Comparison of ENCODE assay signal across 27 mouse cellular contexts in genomic region chr8:122270555-122270954, GRCm38 (mm10).
"Had no signal": no experiment of that assay in that cellular context is flagged by ENCODE, and none has a peak within 500 bp of the region (broad histone marks: within the 10 kb centered on the region; RNA-seq: fewer than 3 reads in every experiment).

No protein-coding gene starts in this region.

- H3K27ac ChIP-seq: gastrocnemius, adult 2 months; hindbrain, embryonic 10.5 days; hindbrain, embryonic 13.5 days; hindbrain, embryonic 15.5 days; intestine, embryonic 15.5 days; layer of hippocampus, adult 2 months; left cerebral cortex, adult 2 months; limb, embryonic 12.5 days; liver, embryonic 13.5 days; liver, embryonic 15.5 days had no signal

- H3K9ac ChIP-seq: heart, embryonic 12.5 days; hindbrain, embryonic 13.5 days; hindbrain, embryonic 15.5 days; intestine, embryonic 15.5 days; limb, embryonic 12.5 days; liver, embryonic 13.5 days; liver, embryonic 15.5 days had no signal

- ATAC-seq: inflammation-experienced regulatory T-cells, adult 6 months; intestine, embryonic 15.5 days; intestine, postnatal 0 days had no signal

- H3K36me3 ChIP-seq: heart, embryonic 10.5 days; heart, embryonic 12.5 days; hindbrain, embryonic 10.5 days; hindbrain, embryonic 13.5 days; hindbrain, embryonic 15.5 days; intestine, embryonic 15.5 days; limb, embryonic 10.5 days; limb, embryonic 12.5 days; liver, embryonic 13.5 days; liver, embryonic 15.5 days had no signal

- H3K9me3 ChIP-seq: heart, embryonic 10.5 days; heart, embryonic 12.5 days; hindbrain, embryonic 10.5 days; hindbrain, embryonic 13.5 days; hindbrain, embryonic 15.5 days; intestine, embryonic 15.5 days; limb, embryonic 10.5 days; limb, embryonic 12.5 days; liver, embryonic 13.5 days; liver, embryonic 15.5 days had no signal

- H3K4me2 ChIP-seq: heart, embryonic 12.5 days; hindbrain, embryonic 13.5 days; hindbrain, embryonic 15.5 days; intestine, embryonic 15.5 days; limb, embryonic 12.5 days; liver, embryonic 11.5 days; liver, embryonic 13.5 days; liver, embryonic 15.5 days had no signal

- DNase-seq: gastrocnemius, adult 2 months; gastrocnemius, postnatal 10 days; gastrocnemius, postnatal 25 days; heart, adult 18-20 months; heart, postnatal 10 days; heart, postnatal 4 days; kidney, adult 18-20 months; kidney, adult 8-10 months; kidney, postnatal 10 days; kidney, postnatal 25 days; kidney, postnatal 4 days; liver; liver, embryonic 13.5 days had no signal

- H3K4me3 ChIP-seq: gastrocnemius, adult 2 months; heart, embryonic 10.5 days; heart, embryonic 12.5 days; hindbrain, embryonic 10.5 days; hindbrain, embryonic 13.5 days; hindbrain, embryonic 15.5 days; intestine, embryonic 15.5 days; layer of hippocampus, adult 2 months; left cerebral cortex, adult 2 months; limb, embryonic 10.5 days; limb, embryonic 12.5 days; liver, embryonic 13.5 days; liver, embryonic 15.5 days had no signal
